Mouse (Mus musculus) c-Kit-positive CD71-negative TER-119-negative erythroid progenitor cells, embryonic 14.5 days (primary cell): ENCODE data around the gene Iqgap3.

Experiments
- DNase-seq: peaks from one replicate; pipeline ENCODE4 v3.0.0-alpha.2; 2013; ENCODE audit warnings: low read depth

Iqgap3 gene

GRCm38 (mm10) chr3:88138336-88139242 lies 56.8 kb downstream of the Iqgap3 start:
- peak; percentile 89 for DNase-seq

- DNase-seq: no peak
Observed at GRCm38 (mm10) chr3:88139243-88140177, 57.7 kb downstream of the Iqgap3 start.

- no peak for DNase-seq
Observed at GRCm38 (mm10) chr3:88140178-88140902, 58.6 kb downstream of the Iqgap3 start.

GRCm38 (mm10) chr3:88140903-88141430 lies 59.2 kb downstream of the Iqgap3 start:
- DNase-seq: no peak

- no peak for DNase-seq
Observed at GRCm38 (mm10) chr3:88141439-88141786, 59.6 kb downstream of the Iqgap3 start.

GRCm38 (mm10) chr3:88141787-88142523 lies 60.2 kb downstream of the Iqgap3 start, which contains the start of gene Mef2d:
TSS of gene Mef2d (plus strand) at chr3:88142372.
- peak; percentile 96 for DNase-seq

GRCm38 (mm10) chr3:88142546-88142915 lies 60.8 kb downstream of the Iqgap3 start:
- DNase-seq: no peak

- DNase-seq: no peak
Observed at GRCm38 (mm10) chr3:88142916-88143771, 61.4 kb downstream of the Iqgap3 start.

GRCm38 (mm10) chr3:88143961-88144486 lies 62.3 kb downstream of the Iqgap3 start:
- DNase-seq: no peak

- DNase-seq: no peak
Observed at GRCm38 (mm10) chr3:88144648-88145410, 63.1 kb downstream of the Iqgap3 start.

GRCm38 (mm10) chr3:88145411-88145782 lies 63.6 kb downstream of the Iqgap3 start:
- DNase-seq: no peak

GRCm38 (mm10) chr3:88145952-88146351 lies 64.2 kb downstream of the Iqgap3 start:
- DNase-seq: no peak

- DNase-seq: no peak
Observed at GRCm38 (mm10) chr3:88146376-88147112, 64.8 kb downstream of the Iqgap3 start.

GRCm38 (mm10) chr3:88147444-88147843 lies 65.7 kb downstream of the Iqgap3 start:
- no peak for DNase-seq

GRCm38 (mm10) chr3:88147866-88148265 lies 66.1 kb downstream of the Iqgap3 start:
- no peak for DNase-seq

GRCm38 (mm10) chr3:88148354-88148753 lies 66.6 kb downstream of the Iqgap3 start:
- no peak for DNase-seq

GRCm38 (mm10) chr3:88148776-88149509 lies 67.2 kb downstream of the Iqgap3 start:
- DNase-seq: no peak

GRCm38 (mm10) chr3:88149510-88149974 lies 67.8 kb downstream of the Iqgap3 start:
- no peak for DNase-seq
